Mouse (Mus musculus) ES-E14 (cell line): Measurements from ENCODE around the gene Scn8a.

ENCODE experiments used
- HCFC1 ChIP-seq: IDR thresholded peaks from 2 replicates; pipeline ENCODE4 v1.6.1; 2012; ENCODE audit warnings: low read length, inconsistent platforms, borderline replicate concordance; ENCODE audit not compliant: insufficient read depth
- ZC3H11A ChIP-seq: IDR thresholded peaks from 2 replicates; pipeline ENCODE4 v1.6.1; 2012; ENCODE audit warnings: low read depth, mild to moderate bottlenecking, inconsistent platforms, low read length, borderline replicate concordance
- ZNF384 ChIP-seq: IDR thresholded peaks from 2 replicates; pipeline ENCODE4 v1.6.1; 2012; ENCODE audit warnings: low read depth, low read length, inconsistent platforms

GRCm38 (mm10) chr15:101053832-101054459 is 184.3 kb downstream of the Scn8a start:
- no peak for TF ChIP-seq ZC3H11A
- TF ChIP-seq ZNF384 = no peak
- TF ChIP-seq HCFC1 = no peak
